Mouse (Mus musculus): ENCODE data around the gene Galnt6.

The Galnt6 gene

GRCm38 (mm10) chr15:100660805-100661204 lies 68.4 kb downstream of the Galnt6 start:
- no peak for DNase-seq (ENCODE audit: low read depth, low spot score)

GRCm38 (mm10) chr15:100660306-100660705 lies 68.9 kb downstream of the Galnt6 start:
- DNase-seq (ENCODE audit: low read depth, low spot score): peak; percentile 87

- DNase-seq (ENCODE audit: low read depth, low spot score): no peak
These were observed 74.0 kb downstream of the Galnt6 start for GRCm38 (mm10) chr15:100655201-100655600.

- no peak for DNase-seq (ENCODE audit: low read depth, low spot score)
These were observed 74.9 kb downstream of the Galnt6 start for GRCm38 (mm10) chr15:100654271-100654670.

- no peak for DNase-seq (ENCODE audit: low read depth, low spot score)
These were observed 77.6 kb downstream of the Galnt6 start for GRCm38 (mm10) chr15:100651610-100652009.

GRCm38 (mm10) chr15:100650111-100650510 lies 79.1 kb downstream of the Galnt6 start:
- peak; percentile 54 for DNase-seq (ENCODE audit: low read depth, low spot score)

- peak; percentile 84 for DNase-seq (ENCODE audit: low read depth, low spot score)
These were observed 83.0 kb downstream of the Galnt6 start for GRCm38 (mm10) chr15:100646161-100646560.

- DNase-seq (ENCODE audit: low read depth, low spot score): no peak
These were observed 86.7 kb downstream of the Galnt6 start for GRCm38 (mm10) chr15:100642451-100642850.

All from brain, adult 2 months (tissue).